Mouse (Mus musculus) gastrocnemius, adult 2 months (tissue): Measurements from ENCODE around the gene Nod1. TPM values are rescaled to one million over a fixed set of nuclear protein-coding genes. Genes with fewer than 3 reads are reported as not detected.

Experiments used
- DNase-seq: peaks from one replicate; pipeline ENCODE4 v3.0.0; 2022
- H3K27ac ChIP-seq: fragments of 200-600 bp; 2 replicates; pipeline ENCODE4 v1.8.1; 2022; ENCODE audit warnings: mild to moderate bottlenecking
- H3K4me3 ChIP-seq: fragments of 200-600 bp; 2 replicates; pipeline ENCODE4 v1.8.1; 2022; ENCODE audit warnings: mild to moderate bottlenecking, moderate library complexity
- CTCF ChIP-seq: fragments of 200-600 bp; IDR thresholded peaks from 2 replicates; pipeline ENCODE4 v1.8.1; 2022; ENCODE audit warnings: antibody characterized with exemption, mild to moderate bottlenecking, moderate library complexity
- intact Hi-C: fragments of 180-260 bp; cut with DNase I; formaldehyde crosslinking; loops from one replicate; pipeline ENCODE4 v1.15.1; 2025
- total RNA-seq, 2 experiments: library from RNA; stranded (reverse); gene quantifications; 2 replicates each; pipeline ENCODE4 v1.2.3; 2021

Gene Nod1
- total RNA-seq, 2 experiments from 2014 or later, result 7.6 to 9.1 TPM

DNA sequence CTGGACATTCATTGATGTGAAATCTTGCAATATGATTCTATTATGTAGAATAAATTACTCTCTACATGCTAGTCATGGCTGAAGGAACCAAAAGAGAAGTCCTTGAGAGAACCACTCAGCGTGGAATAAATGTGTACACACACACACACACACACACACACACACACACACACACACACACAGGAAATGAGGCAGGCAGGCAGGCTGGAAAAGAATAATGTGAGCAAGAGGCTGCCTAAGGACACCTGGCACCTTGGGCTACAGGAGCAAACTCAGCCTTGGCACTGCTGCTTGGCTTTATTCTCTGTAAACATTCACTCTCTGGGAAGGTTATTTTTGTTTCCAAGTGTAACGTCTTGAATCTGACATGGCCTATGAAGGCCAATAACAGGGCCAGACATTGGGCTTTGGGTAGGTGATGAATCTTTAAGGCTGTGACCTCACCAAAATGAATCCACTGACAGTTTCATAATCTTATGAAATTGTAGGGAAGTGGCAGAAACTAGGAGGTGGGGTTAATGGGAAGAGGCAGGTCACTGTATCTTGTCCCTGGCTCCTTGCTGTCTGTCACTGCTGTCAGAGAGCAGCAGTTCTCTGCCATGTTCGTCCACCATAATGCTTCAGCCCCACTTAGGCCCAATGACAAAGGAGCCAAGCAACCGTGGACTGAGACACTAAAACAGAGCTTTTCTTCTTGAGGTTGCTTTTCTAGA is 26.0 kb downstream of the Nod1 start:
- DNase-seq, result peak; percentile 32
- Histone ChIP-seq H3K4me3 (no peak overlapping the region), H3K27ac (peak overlapping the region; percentile 46)
- TF ChIP-seq CTCF, result no peak
- intact Hi-C loops, result no loop called here

DNA sequence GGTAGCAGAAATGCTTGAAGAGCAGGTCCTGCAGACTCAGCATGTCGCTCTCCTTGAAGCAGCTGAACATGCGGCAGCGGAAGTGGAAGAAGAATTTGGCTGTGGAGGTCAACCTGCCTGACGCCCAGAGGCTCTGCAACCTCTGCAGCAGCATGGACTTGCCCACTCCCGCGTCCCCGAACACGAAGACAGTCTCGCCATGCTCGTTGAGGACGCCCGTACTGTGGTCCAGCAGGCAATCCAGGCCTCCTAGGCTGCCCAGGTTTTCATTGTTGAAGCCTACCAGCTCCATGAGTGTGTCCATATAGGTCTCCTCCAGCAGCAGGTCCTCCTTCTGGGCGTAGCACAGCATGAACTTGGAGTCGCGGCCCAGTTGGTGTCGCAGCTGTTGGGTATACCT is 27.9 kb downstream of the Nod1 start:
- no peak for TF ChIP-seq CTCF
- no peak overlapping the region for H3K4me3 ChIP-seq
- no peak overlapping the region for H3K27ac ChIP-seq
- intact Hi-C loops, result no loop called here
- no peak for DNase-seq

GRCm38 (mm10) chr6:54943753-54944152 is 28.7 kb downstream of the Nod1 start:
- H3K4me3 ChIP-seq, result no peak overlapping the region
- no peak for DNase-seq
- H3K27ac ChIP-seq, result peak overlapping the region; percentile 28; the same call in 1 of the 2 replicates
- TF ChIP-seq CTCF, result no peak
- intact Hi-C loops, result no loop called here

DNA sequence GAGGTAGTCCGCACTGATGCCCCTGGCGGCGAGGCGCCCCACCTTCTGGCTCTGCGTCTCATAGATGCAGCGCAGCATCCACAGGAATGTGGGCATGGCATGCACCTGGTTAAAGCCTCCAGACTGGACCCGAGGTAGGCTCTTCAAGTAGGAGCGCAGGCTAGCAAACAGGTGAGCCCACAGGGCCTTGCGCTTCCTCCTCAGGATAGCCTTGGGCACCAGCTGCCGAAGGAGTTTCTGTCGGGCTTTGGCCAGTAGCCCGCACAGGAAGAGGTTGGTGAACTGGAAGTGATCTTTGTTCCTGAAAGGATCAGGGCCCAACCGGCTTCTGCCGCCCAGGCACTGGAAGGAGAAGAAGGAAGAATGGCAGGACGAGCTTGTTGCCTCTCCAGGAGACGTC is 29.1 kb downstream of the Nod1 start:
- no peak overlapping the region for H3K4me3 ChIP-seq
- intact Hi-C loops, result no loop called here
- no peak for DNase-seq
- peak overlapping the region; percentile 28; the same call in 1 of the 2 replicates for H3K27ac ChIP-seq
- TF ChIP-seq CTCF, result no peak

- intact Hi-C loops, result no loop called here
- Histone ChIP-seq H3K27ac (peak overlapping the region; percentile 72; the same call in 1 of the 2 replicates), H3K4me3 (no peak overlapping the region)
- no peak for DNase-seq
- TF ChIP-seq CTCF, result no peak
These were observed 31.3 kb downstream of the Nod1 start for GRCm38 (mm10) chr6:54941149-54941548.

GRCm38 (mm10) chr6:54940126-54940525 is 32.3 kb downstream of the Nod1 start:
- Histone ChIP-seq H3K27ac (peak overlapping the region; percentile 72), H3K4me3 (peak overlapping the region; percentile 36; the same call in 1 of the 2 replicates)
- intact Hi-C loops, result no loop called here
- no peak for TF ChIP-seq CTCF
- DNase-seq, result no peak

DNA sequence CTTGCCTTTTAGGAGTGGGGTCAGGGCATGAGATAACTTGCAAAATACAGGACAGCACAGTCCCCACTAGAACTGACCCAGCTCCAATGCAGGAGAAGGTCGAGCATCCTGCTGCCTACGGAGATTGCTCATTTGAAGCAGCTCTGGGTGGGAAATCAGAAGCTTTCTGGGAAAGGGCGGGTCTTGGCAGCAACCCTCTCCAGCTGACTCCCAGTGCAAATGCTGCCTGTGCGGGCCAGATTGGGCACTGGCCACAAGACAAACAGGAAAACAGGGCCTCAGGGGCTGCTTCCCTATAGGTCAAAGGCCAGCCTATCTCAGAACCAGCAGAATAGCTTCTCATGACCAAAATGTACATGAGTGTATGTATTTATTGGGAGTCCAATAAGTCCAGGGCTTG is 32.8 kb downstream of the Nod1 start:
- intact Hi-C loops, result no loop called here
- TF ChIP-seq CTCF, result no peak
- H3K4me3 ChIP-seq, result peak overlapping the region; percentile 19; the same call in 1 of the 2 replicates

GRCm38 (mm10) chr6:54936496-54936895 is 35.9 kb downstream of the Nod1 start:
- Histone ChIP-seq H3K27ac (no peak overlapping the region), H3K4me3 (no peak overlapping the region)
- no peak for DNase-seq
- TF ChIP-seq CTCF, result no peak
- intact Hi-C loops, result no loop called here

More for the DNA sequence above, 32.8 kb downstream of the Nod1 start:
- peak; percentile 71 for DNase-seq
- peak overlapping the region; percentile 72 for H3K27ac ChIP-seq

GRCm38 (mm10) chr6:54934930-54935329 is 37.5 kb downstream of the Nod1 start:
- no peak for TF ChIP-seq CTCF
- intact Hi-C loops, result no loop called here
- Histone ChIP-seq H3K4me3 (no peak overlapping the region), H3K27ac (peak overlapping the region; percentile 63)
- DNase-seq, result no peak

GRCm38 (mm10) chr6:54934313-54934712 is 38.1 kb downstream of the Nod1 start:
- peak overlapping the region; percentile 63 for H3K27ac ChIP-seq
- no peak for DNase-seq
- H3K4me3 ChIP-seq, result no peak overlapping the region
- no peak for TF ChIP-seq CTCF
- intact Hi-C loops, result no loop called here

DNA sequence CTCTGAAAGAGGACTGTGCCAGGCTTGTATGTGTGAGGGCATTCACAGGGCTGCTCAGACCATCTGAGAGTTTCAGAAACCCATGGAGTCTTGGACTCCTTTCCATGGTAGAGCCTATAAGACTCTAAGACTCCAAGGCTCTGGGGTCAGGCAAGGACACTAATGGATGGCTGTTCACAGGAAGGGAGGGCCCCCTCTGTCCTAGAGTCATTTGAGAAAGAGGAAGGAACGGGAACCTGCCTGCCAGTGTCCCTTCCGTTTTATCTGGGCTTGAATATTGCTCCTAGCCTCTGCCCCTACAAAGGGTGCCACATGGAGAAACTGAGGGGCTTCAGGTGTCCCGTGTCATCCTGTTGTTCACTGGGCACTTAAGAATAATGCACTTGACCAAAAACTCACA is 38.5 kb downstream of the Nod1 start:
- TF ChIP-seq CTCF, result no peak
- no peak for DNase-seq
- intact Hi-C loops, result no loop called here
- Histone ChIP-seq H3K27ac (peak overlapping the region; percentile 63), H3K4me3 (no peak overlapping the region)

- no peak for DNase-seq
- no peak overlapping the region for H3K4me3 ChIP-seq
- peak overlapping the region; percentile 63 for H3K27ac ChIP-seq
- intact Hi-C loops, result no loop called here
- no peak for TF ChIP-seq CTCF
These were observed 39.2 kb downstream of the Nod1 start for GRCm38 (mm10) chr6:54933216-54933615.

GRCm38 (mm10) chr6:54932526-54932925 is 39.9 kb downstream of the Nod1 start:
- no peak for TF ChIP-seq CTCF
- no peak for DNase-seq

GRCm38 (mm10) chr6:54931641-54932040 is 40.8 kb downstream of the Nod1 start:
- Histone ChIP-seq H3K27ac (no peak overlapping the region), H3K4me3 (no peak overlapping the region)
- no peak for TF ChIP-seq CTCF
- no peak for DNase-seq
- intact Hi-C loops, result no loop called here

More at GRCm38 (mm10) chr6:54932526-54932925, 39.9 kb downstream of the Nod1 start:
- intact Hi-C loops, result no loop called here
- no peak overlapping the region for H3K27ac ChIP-seq
- H3K4me3 ChIP-seq, result no peak overlapping the region
